Mouse (Mus musculus) heart, postnatal 10 days (tissue): ENCODE data around the gene Nom1. TPM values are rescaled to one million over a fixed set of nuclear protein-coding genes. Genes with fewer than 3 reads are reported as not detected.
"Not testable (repeated sequence)": the region's sequence is repeated elsewhere in the genome, so short reads cannot be mapped to it uniquely, and the experiment has no call there.

Experiments
- DNase-seq, 2 experiments: peaks; one replicate each; pipeline ENCODE4 v3.0.0; 2021
- intact Hi-C: fragments of 180-260 bp; cut with DNase I; formaldehyde crosslinking; loops from one replicate; pipeline ENCODE4 v1.15.1; 2025
- total RNA-seq, 2 experiments: library from RNA; stranded (reverse); gene quantifications; 2 replicates each; pipeline ENCODE4 v1.2.3; 2021

The Nom1 gene
- total RNA-seq: 10 to 100 TPM; 14.2 to 15.4 TPM

DNA sequence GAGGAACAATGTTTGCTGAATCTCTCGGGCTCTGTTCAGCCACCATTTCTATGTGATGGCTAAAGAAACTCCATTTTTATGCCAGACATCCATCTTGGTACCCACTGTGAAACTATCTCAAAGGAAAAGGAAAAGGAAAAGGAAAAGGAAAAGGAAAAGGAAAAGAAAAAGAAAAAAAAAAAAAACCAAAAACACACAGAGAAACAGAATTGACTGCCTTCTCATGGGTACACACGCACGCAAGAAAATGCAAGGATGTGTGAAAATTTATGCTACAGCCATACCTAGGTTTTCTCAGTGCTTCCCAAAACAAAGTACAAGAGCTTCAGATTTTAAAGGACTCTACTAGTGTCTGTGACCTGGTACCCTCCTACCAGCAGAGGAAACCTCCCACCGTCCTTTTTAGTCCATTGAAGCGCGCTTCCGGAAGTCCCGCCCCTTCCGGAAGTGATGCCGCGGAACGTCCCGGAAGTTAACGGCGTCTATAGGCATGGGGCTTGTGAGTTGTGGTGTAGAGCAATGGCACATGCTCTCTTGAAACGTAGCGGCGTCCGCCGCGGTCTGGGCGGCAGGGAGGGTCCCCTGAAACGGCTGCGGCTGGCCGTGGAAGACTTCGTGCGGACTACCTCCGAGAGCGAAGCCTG, at the start of gene Nom1:
Nom1 (plus strand) TSS at position 437 of the 644 bp plus-strand sequence.
- DNase-seq: peak; percentile 93 to 96
- intact Hi-C loops: no loop called here

DNA sequence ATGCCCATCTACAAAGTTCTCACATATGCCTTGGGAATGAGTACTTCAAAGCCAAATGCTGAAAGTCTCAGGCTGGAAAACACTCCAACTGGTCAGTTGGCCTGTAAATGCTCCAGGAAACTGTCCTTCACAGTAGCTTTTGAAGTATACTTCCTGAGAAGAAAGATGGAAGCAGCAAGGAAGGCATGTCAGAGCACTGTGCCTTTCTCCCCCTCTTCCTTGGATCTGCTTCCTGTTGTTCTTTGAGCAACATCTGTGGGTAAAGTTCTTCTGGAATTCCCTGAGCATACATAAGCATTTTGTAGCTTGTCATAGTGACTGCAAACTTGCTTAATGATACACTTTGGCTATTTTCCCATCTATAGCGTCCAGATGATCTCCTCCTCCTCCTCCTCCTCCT, 46.9 kb upstream of the Nom1 start:
- peak in 1 of 2 experiments; percentile 15 for DNase-seq
- intact Hi-C loops: loop anchor here (5.0 kb wide), 1 partner anchor 90 kb away; the partner anchor contains the start of gene Mnx1

DNA sequence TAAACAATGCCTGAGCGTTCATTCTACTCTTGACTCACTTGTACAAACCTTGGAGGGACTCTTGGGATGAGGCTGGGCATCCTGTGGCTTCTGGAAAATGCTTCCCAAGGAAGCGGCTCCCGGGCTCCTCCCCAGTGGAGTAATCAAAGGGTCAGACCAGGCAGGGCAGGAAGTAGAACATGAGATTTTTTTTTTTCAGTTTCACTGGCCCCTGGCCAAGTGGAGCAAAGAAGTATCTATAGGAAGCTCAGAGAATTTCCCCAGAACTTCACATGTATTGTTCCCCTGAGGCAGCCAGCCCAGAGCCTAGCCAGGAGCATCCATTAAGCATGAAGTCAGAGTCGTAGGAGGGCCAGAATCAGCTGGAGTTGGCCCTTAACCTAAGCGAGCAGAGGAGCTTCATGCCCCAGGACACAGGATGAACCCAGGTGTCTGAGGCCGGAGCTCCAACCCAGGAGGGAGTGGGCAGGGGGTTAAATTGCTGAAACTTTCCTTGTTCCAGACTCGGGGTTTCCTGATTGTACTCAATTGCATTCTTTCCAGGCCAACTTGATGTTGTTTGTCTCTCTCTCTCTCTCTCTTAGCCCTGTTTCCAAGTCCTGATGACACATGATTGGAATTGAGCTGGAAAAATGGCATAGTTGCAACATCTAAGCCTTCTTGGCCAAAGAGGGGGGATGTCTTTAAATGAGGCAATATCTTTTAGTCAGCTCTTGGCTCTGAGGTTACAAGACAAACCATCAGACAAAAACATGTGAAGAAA, 46.1 kb upstream of the Nom1 start:
- intact Hi-C loops: loop anchor here (2.0 to 5.0 kb wide), 3 partner anchors 48 to 180 kb away; partner anchors contain the start of genes Mnx1 and Ube3c
- DNase-seq: peak; percentile 65 to 66

DNA sequence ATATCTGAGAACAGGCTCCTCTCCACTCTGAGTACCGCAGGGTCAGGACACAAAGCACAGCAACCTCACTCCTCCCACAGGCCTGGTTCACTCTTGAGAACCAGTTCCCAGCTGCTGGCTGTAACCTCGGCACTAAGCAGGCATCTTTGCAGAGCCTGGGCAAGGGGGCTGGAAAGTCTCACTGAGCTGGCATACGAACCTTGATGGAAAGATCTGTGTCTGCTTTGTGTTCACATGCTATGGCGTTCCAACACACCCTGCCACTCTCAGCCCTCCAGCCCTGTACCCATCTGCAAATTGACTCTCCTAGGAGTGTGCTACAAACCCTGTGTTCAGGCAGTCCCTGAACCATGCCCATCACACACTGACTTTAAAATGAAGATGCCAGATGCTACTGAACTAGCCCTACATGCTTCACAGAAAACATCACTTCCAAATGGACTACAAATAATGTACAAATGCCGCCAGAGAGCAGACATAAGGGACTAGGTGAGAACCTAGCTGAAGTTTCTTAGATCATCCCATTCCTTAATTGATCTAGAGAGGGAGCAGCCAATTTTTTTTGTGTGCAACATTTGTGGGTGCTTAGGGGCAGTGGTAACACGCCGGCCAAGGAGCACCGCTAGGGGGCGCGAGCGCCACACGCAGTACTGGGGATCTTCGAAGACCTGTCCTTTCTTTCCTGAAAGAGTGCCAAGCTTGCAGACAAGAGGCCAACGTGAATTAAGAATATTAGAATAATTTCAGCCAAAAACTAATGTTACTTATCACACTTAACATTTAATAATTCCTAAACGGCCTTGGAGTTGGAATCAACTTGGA, 45.3 kb upstream of the Nom1 start:
- intact Hi-C loops: loop anchor here (1.0 to 5.0 kb wide), 4 partner anchors 48 to 299 kb away; partner anchors contain the start of genes Mnx1 and Ube3c
- peak; percentile 82 to 90 for DNase-seq

DNA sequence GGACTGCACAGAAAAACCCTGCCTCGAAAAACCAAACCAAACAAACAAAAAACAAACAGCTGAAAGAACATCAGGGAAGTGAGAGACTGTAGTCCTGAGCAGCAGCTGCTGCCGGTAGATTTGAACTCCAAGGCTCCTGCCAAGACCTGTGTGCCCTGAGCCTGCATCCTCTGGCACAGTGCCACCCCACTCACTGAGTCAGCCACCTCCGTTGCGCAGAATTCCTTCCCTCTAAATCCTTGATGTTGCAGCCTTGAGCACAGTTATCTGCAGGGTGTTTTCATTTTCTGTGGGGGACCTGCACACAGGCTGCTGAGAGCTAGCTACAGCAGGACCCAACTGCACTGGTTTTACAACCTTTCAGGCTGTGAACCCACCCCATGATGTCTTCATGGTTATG, 36.0 kb upstream of the Nom1 start:
- intact Hi-C loops: no loop called here
- DNase-seq: no peak

DNA sequence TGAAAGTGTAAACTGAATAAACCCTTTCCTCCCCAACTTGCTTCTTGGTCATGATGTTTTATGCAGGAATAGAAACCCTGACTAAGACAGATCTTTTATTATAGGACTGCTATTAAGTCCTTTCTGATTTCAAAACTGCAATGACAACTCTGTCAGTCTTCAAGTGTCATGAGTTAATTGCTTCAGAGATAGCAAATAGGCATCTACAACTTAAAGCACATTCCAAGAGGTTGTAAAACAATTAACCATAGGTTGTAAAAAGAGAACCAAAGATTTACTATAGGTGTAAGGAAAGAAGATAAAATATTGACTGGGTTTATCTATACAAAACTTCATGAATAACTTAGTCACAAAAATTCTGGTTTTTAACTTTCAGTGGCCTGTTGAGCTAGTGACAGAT, 23.6 kb upstream of the Nom1 start:
- DNase-seq: no peak
- intact Hi-C loops: no loop called here

DNA sequence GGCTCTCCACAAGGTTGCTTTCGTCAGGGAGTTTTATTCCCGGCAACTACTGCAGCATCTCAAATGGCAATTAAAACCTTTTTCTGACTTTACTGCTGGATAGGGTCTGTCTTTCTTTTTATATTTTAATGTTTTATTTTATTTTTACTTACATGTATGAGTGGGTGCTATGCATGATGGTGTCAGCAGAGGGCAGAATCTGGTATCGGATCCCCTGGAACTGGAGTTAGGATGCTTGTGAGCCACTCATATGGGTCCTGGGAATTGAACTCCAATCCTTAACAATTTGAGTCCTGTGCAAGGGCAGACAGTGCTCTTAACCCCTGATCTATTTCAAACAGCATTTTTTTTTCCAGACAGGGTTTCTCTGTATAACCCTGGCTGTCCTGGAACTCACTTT, 21.4 kb upstream of the Nom1 start:
- no peak for DNase-seq

DNA sequence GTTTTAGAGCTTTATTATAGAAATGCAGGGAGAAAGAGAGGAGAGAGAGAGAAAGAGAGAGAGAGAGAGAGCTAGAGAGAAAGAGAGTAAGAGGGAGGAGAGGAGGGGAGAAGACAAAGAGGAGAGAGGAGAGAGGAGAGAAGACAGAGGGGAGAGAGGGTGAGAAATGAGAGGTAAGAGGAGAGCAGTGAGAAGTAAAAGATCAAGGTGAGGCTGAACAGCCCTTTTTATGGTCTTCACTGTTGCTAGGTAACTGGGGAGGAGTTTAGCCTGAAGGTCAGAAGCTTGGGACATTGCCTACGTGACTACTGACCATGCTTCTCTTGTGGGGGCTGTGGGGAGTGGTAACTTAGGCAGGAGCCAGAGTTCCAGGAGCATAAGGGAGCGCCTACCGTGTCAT, 11.1 kb upstream of the Nom1 start:
- intact Hi-C loops, DNase-seq: not testable (repeated sequence)

More for the DNA sequence above, 21.4 kb upstream of the Nom1 start:
- intact Hi-C loops: no loop called here

DNA sequence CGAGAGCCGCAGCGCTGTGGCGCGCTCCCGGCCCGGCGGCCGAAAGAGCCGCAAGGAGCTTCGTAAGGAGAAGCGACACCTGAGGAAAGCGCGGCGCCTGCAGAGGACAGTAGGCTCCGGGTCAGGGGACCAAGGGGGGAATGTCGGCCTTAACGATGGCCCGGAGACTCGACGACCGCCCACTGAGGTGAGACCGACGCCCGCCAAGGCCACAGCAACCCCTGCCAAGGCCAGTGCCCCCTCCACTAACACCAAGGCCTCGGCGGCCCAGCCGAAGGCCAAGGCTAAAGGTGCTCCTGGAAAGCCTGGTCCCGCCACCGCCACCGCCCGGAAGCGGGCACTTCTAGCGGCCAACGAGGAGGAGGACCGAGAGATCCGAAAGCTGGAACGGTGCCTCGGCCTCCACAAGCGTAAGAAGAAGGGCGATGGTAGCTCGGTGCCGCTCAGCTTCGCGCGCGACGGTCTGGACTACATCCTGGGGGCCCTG, 451 bp downstream of the Nom1 start:
- peak; percentile 36 to 62 for DNase-seq
- intact Hi-C loops: no loop called here

DNA sequence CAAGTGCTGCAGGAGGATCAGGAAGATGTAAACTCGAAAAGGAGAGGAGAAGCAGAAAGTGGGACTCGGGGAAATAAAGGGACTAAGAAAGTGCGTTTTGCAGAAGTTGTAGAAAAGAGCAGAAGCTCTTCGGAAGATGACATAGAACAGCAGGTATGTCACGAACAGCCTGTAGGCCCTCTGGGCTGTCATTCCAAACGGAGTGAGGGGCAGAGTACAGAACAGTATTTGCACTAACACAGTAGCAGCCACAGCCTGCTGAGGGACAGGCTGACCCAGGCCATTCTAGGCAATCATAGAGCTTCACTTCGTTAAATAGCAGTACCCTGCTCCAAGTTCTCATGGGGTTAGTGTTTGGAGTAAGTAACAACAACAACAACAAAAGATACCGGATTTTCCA, 1.0 kb downstream of the Nom1 start:
- intact Hi-C loops: no loop called here
- no peak for DNase-seq

DNA sequence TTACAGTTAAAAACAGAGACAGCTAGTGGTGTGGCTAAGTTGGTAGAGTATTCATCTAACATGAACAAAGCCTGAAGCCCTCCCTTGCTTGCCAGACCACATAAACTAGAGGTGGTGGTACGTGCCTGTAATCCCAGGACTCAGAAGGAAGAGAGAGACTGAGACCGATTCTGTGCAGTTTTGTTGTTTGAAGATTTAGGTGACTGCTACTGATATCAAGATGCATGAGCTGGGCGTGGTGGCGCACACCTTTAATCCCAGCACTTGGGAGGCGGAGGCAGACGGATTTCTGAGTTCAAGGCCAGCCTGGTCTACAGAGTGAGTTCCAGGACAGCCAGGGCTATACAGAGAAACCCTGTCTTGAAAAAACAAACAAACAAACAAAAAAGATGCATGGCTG, 2.3 kb downstream of the Nom1 start:
- DNase-seq: not testable (repeated sequence)
- intact Hi-C loops: loop anchor here (2.0 kb wide), 1 partner anchor 48 kb away; no protein-coding TSS in a partner anchor

DNA sequence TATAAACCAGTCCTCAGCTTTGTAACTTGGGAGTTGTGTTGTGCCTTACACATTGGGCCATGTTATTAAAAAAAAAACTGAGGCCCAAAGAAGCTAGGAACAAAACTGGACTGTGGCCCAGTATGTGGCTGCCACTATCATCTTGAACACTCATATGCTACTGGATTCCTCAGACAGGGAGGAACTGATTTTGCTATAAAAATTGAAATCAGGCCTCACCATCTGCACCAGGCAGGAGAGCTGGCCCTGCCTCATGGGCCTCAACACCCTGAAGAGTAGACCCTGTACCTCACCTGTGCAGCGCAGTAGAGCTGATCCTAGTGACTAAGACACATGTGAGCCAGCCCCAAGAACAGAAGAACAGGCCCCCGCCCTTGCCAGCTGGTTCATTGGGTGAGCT, 10.8 kb downstream of the Nom1 start:
- no peak for DNase-seq
- intact Hi-C loops: no loop called here

DNA sequence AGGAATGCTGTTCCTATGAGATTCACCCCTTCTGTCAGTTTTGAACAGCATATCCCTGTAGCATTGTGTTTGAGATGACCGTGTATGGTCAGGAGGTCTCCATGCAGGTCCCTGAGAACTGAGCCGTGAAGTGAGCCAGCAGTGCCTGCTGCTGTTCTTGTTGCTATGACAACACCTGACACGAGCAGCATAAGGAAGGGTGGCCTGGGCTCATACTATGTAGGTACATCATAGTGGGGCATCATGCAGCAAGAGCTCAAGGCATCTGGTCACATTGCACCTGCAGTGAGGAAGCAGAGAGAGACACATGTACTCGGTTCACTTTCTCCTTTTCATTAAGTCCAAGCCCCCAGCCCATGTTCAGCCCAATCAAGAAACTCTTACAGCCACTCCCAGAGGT, 17.9 kb downstream of the Nom1 start:
- intact Hi-C loops: no loop called here
- DNase-seq: no peak

DNA sequence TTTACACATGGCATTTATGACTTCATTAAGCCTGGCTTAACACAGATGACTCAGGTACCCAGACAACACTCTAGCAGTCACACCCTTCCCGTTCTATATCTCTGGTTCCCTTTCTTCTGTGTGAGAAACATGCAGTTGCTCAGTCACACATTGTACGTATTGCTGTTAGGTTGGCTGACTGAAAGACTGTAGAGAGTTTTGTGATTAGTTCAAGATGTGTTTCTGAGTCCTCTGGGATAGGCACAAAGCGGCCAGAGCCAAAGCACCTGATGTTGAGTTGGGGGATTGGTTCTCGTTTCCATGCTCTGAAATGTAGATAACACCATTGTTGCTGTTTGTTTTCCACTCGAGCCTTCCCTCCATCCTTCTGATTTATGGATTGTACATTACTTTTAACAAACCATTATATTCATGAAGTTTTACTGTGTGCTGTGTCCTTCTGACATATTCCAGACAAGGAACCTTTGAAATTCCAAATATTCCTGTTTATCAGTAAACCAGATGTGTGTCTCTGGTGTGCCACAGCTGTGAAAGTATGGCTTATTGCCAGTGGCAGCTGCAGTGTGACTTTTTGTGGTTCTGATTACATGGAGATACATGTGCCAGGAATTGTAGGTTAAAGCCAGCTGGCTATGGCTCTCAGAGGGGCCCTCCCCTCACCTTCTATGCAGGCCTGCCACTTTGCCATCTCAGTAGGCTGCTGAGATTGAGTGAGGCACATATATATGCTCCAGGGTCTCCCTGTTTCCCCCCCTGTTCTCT, 22.6 kb downstream of the Nom1 start:
- intact Hi-C loops: no loop called here
- no peak for DNase-seq

DNA sequence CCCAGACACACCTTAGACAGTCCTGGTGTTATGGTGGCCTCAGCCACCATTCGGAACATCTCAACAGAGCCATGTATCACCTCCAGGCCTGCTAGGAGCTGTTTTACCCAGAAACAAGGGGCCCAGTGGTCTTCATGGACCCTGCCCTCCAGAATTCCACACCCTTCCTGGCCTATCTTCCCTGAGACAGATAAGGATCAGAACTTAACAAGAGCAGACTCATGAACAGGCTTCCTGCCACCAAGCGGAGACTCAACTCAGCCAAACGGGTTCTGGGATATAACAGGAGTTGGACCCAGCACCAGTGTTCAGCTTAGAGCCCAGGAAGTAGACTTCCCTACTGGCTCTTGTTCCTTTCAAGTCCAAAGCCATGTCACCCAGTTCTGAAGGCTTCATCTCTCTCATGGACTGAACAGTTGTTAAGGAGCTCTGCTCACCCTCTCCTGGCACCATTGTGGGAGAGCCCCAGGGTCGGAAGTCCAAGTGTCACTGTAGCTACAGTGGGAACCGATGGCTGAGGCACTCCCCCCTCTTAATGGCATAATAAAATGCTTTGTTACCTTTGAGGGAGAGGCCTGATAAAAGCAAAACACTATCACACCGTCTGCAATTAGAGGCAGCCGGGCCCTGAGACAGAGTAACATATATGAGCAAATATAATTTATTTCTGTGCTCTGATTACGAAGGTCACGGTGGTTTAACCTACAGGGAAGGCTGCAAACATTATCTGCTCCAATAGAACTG, 28.7 kb downstream of the Nom1 start:
- DNase-seq: no peak
- intact Hi-C loops: no loop called here

DNA sequence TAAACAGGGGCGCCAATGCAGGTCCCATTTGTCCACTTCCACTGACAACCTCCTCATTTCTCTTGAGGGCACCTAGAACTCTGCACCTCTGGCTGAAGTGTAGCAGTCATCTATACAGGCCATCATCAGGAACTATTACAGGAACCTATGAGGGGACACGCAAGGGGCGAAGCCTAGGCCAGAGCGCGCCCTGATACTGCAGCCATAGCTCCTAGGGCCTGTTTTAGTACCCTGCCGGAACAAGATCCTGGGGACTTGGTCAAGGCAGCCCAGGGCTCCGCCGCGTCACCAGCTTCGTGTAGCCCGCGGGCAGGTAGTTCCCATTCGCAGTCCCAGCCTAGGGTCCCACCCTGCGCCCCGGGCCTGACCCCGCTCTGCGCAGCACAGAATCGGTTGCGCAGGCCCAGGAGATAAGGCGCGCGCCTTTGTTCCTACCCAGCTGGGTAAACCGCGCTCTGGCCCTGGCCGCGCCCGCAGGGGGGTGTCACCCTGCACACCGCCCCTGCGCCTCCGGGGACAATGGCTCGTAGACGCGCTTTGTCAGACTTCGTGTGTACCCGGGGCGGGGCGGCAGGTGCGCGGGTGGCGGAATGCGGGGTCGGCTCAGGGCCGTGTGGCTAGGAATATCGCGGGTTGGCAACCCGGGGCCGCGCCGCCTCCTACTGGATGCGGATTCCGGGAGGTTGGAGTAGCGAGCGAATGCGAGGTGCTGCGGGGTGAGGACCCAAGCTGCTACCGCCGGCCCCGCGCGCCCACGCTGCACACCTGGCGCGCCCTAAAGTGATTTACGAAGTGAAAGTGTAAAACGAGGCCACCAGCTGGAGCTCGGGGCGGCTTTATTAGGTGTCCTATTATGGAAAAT, 33.3 kb downstream of the Nom1 start:
- intact Hi-C loops: no loop called here
- DNase-seq: no peak

DNA sequence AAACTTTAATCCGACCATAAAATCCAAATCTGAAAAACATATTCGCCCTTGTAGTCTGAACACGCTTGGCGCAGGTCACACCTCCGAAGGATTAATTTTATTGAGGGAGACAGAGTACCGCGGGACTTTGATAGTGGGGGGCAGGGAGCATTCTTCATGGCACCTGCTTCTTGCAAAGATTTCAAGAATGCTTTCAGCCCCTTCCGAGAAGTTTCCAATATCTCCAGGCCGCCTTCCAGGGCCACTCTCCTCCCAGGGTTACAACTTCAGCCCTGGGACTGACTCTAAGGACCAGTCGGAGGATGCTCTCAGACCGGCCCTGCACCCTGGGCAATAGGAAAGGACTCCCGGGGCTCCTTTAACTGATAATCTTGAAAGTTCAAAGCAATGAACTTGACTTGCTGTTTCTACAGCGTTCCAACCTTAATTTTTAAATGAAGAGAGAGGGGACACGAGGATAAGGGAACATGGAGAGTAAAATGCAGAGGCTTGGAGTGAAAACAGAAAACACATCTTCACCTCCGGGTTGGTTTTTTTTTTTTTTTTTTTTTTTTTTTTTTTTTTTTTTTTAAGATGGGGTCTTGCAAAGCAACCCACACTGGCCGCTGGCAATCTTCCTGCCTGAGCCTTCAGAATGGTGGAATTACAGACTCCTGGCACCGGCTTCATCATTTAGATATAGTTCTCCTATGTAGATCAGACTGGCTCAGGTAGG, 34.0 kb downstream of the Nom1 start:
- intact Hi-C loops: no loop called here
- no peak for DNase-seq

DNA sequence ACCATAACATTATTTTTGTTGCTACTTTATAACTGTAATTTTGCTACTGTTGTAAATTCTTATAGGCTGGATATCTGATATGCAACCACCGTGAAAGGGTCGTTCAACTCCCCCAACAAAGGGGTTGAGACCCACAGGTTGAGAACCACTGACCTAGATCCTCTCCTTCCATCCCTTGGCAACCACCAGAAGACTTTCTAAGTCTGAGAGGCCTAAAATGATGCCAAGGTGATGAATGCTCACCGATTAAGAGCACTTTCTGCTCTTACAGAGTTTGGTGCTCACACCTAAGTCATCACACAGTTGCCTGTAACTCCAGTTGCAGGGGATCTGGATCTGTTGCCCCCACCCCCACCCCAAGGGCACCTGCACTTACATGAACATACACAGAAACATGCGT, 35.0 kb downstream of the Nom1 start:
- no peak for DNase-seq
- intact Hi-C loops: no loop called here
